Mouse (Mus musculus) forebrain, embryonic 12.5 days (tissue): Measurements from ENCODE around the gene Foxp3. TPM values are rescaled to one million over a fixed set of nuclear protein-coding genes. Genes with fewer than 3 reads are reported as not detected.

Experiments used
- ATAC-seq: fragments of 200-750 bp; cut with Nextera tagmentation; 2 replicates; pipeline ENCODE4 v1.8.0; 2017; ENCODE audit warnings: moderate TSS enrichment; ENCODE audit not compliant: low FRiP score
- H3K27ac ChIP-seq: fragments of 300-500 bp; sonication (generic); 2 replicates; pipeline ENCODE4 v1.5.1; 2016; ENCODE audit warnings: mild to moderate bottlenecking
- H3K27me3 ChIP-seq: fragments of 300-500 bp; sonication (generic); 2 replicates; pipeline ENCODE4 v1.6.1; 2016; ENCODE audit warnings: mild to moderate bottlenecking
- H3K36me3 ChIP-seq: fragments of 300-500 bp; sonication (generic); replicated peaks from 2 replicates; pipeline ENCODE4 v1.6.1; 2016; ENCODE audit warnings: mild to moderate bottlenecking
- H3K4me1 ChIP-seq: fragments of 300-500 bp; sonication (generic); 2 replicates; pipeline ENCODE4 v1.6.1; 2016
- H3K4me2 ChIP-seq: fragments of 300-500 bp; sonication (generic); 2 replicates; pipeline ENCODE4 v1.6.1; 2016; ENCODE audit warnings: mild to moderate bottlenecking, moderate library complexity
- H3K4me3 ChIP-seq: fragments of 300-500 bp; sonication (generic); replicated peaks from 2 replicates; pipeline ENCODE4 v1.5.1; 2016; ENCODE audit warnings: mild to moderate bottlenecking
- H3K9ac ChIP-seq: fragments of 300-500 bp; sonication (generic); 2 replicates; pipeline ENCODE4 v1.6.1; 2016; ENCODE audit warnings: mild to moderate bottlenecking
- H3K9me3 ChIP-seq: fragments of 300-500 bp; sonication (generic); 2 replicates; pipeline ENCODE4 v1.6.1; 2016
- WGBS: fragments of 180-500 bp; shearing (Covaris S2); methylation state at CpG from one replicate; pipeline ENCODE4 v1.1.7; 2016; 5-methylcytosine and 5-hydroxymethylcytosine counted together
- polyA plus RNA-seq: library from polyadenylated mRNA; unstranded; fragments of >200 nt; fragmentation: Nextera tagmentation; extraction: Ambion mirVana; gene quantifications from 2 replicates; pipeline ENCODE4 v1.2.1, GENCODE M21; 2016

Foxp3 gene
- 0.26 TPM in 1 of 2 replicates, not detected in the other for polyA plus RNA-seq

GRCm38 (mm10) chrX:7573176-7574086 is at the start of gene Foxp3:
Gene Foxp3 (plus strand): TSS chrX:7573644.
- Histone ChIP-seq H3K9ac (peak within 1 kb of the TSS; percentile 68), H3K27me3 (no peaks in the 10 kb centered on the region), H3K4me3 (peak within 1 kb of the TSS; percentile 56), H3K4me2 (peak within 1 kb of the TSS; percentile 60), H3K9me3 (no peaks in the 10 kb centered on the region), H3K36me3 (no peaks in the 10 kb centered on the region), H3K27ac (peak within 1 kb of the TSS; percentile 84), H3K4me1 (peaks cover 20% of the 10 kb centered on the region)
- WGBS: 36% methylated on average over 58 of the region's 72 CpGs
- peak; percentile 5 for ATAC-seq

DNA sequence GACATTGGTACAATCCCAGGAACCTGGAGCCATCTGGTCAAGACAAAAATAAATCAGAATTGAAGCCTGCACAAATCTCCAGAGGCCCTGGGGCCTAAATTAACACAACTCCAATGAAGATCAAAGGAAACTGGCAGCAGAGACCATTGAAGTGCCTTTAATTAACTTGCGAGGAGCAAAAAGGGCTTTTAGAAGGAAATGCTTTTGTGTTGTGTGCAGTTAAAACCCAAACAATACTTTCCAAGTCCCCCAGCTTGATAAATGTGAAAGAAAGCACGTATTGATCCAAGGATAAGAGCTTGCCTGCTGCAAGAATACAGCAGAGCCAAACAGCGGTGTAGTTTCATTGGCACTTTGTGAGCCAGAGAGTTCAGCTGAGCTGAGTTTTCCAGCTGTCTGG is 48.5 kb upstream of the Foxp3 start:
- Histone ChIP-seq H3K27ac (no peak overlapping the region), H3K4me1 (no peaks in the 10 kb centered on the region; the same call in 1 of the 2 replicates), H3K4me2 (no peak overlapping the region), H3K36me3 (no peaks in the 10 kb centered on the region), H3K9ac (no peak overlapping the region), H3K9me3 (no peaks in the 10 kb centered on the region), H3K4me3 (no peak overlapping the region), H3K27me3 (no peaks in the 10 kb centered on the region)
- no peak for ATAC-seq
- WGBS: 30% methylated on average over 3 of the region's 3 CpGs

- Histone ChIP-seq H3K4me3 (no peak overlapping the region), H3K27ac (no peak overlapping the region), H3K4me1 (no peaks in the 10 kb centered on the region; the same call in 1 of the 2 replicates), H3K9ac (no peak overlapping the region), H3K9me3 (no peaks in the 10 kb centered on the region), H3K36me3 (no peaks in the 10 kb centered on the region), H3K4me2 (no peak overlapping the region), H3K27me3 (no peaks in the 10 kb centered on the region)
- no peak for ATAC-seq
- 94% methylated on average over 4 of the region's 4 CpGs for WGBS
These were observed 20.0 kb upstream of the Foxp3 start for GRCm38 (mm10) chrX:7553474-7553873.

- no peak overlapping the region for H3K4me3 ChIP-seq
- no peak for ATAC-seq
- 29% methylated on average over 2 of the region's 2 CpGs for whole genome bisulfite sequencing
These were observed 10.4 kb upstream of the Foxp3 start for GRCm38 (mm10) chrX:7563076-7563475.

DNA sequence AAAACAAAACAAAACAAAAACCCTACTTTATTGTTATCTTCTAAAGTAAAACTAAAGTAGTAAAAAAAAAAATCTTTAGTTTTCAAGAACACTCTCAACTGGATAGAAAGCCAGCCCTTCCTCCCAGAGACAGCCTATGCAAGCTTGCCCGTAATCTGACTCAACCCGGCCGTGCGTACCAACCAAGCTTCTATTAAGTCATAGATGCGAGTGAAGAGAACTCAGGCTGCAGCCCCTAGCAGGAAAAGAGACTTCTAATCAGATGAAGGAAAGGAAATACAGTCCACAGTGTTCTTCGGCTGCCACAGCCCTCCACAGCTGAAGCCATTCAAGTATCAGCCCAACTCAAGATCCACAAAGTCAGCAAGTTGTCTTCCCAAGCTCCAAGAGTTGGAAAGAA is 7.1 kb upstream of the Foxp3 start:
- H3K36me3 ChIP-seq: no peaks in the 10 kb centered on the region
- no peak overlapping the region for H3K4me2 ChIP-seq
- no peaks in the 10 kb centered on the region for H3K9me3 ChIP-seq
- H3K27me3 ChIP-seq: no peaks in the 10 kb centered on the region
- no peak overlapping the region for H3K9ac ChIP-seq
- H3K4me3 ChIP-seq: no peak overlapping the region
- ATAC-seq: no peak
- no peak overlapping the region for H3K27ac ChIP-seq
- H3K4me1 ChIP-seq: 0 out of 2 replicates have a peak, but pooled peaks cover 6% of the 10 kb centered on the region
- WGBS: 82% methylated on average over 6 of the region's 6 CpGs

More at GRCm38 (mm10) chrX:7563076-7563475, 10.4 kb upstream of the Foxp3 start:
- no peak overlapping the region for H3K9ac ChIP-seq
- no peak overlapping the region for H3K27ac ChIP-seq
- H3K27me3 ChIP-seq: no peaks in the 10 kb centered on the region
- 0 out of 2 replicates have a peak, but pooled peaks cover 3% of the 10 kb centered on the region for H3K36me3 ChIP-seq
- no peaks in the 10 kb centered on the region for H3K4me1 ChIP-seq
- H3K4me2 ChIP-seq: no peak overlapping the region
- no peaks in the 10 kb centered on the region for H3K9me3 ChIP-seq

GRCm38 (mm10) chrX:7567491-7567890 is 6.0 kb upstream of the Foxp3 start:
- WGBS: 78% methylated on average over 8 of the region's 9 CpGs
- Histone ChIP-seq H3K9me3 (no peaks in the 10 kb centered on the region), H3K36me3 (no peaks in the 10 kb centered on the region), H3K4me1 (peaks cover 9% of the 10 kb centered on the region; the same call in 1 of the 2 replicates), H3K27ac (no peak overlapping the region), H3K4me3 (no peak overlapping the region), H3K4me2 (no peak overlapping the region), H3K9ac (no peak overlapping the region), H3K27me3 (no peaks in the 10 kb centered on the region)
- ATAC-seq: no peak

- WGBS: 68% methylated on average over 7 of the region's 7 CpGs
- Histone ChIP-seq H3K4me2 (no peak overlapping the region), H3K4me3 (no peak overlapping the region), H3K36me3 (no peaks in the 10 kb centered on the region), H3K9ac (no peak overlapping the region), H3K9me3 (no peaks in the 10 kb centered on the region), H3K4me1 (peaks cover 20% of the 10 kb centered on the region), H3K27me3 (no peaks in the 10 kb centered on the region), H3K27ac (no peak overlapping the region)
- no peak for ATAC-seq
These were observed 2.8 kb upstream of the Foxp3 start for GRCm38 (mm10) chrX:7570481-7571175.

GRCm38 (mm10) chrX:7571565-7572136 is 1.8 kb upstream of the Foxp3 start:
- H3K27me3 ChIP-seq: no peaks in the 10 kb centered on the region
- H3K4me3 ChIP-seq: no peak overlapping the region
- H3K27ac ChIP-seq: no peak overlapping the region
- no peak overlapping the region for H3K9ac ChIP-seq
- no peaks in the 10 kb centered on the region for H3K9me3 ChIP-seq
- WGBS: 92% methylated on average over 9 of the region's 9 CpGs
- H3K4me2 ChIP-seq: no peak overlapping the region
- H3K4me1 ChIP-seq: peaks cover 20% of the 10 kb centered on the region
- no peak for ATAC-seq
- no peaks in the 10 kb centered on the region for H3K36me3 ChIP-seq

DNA sequence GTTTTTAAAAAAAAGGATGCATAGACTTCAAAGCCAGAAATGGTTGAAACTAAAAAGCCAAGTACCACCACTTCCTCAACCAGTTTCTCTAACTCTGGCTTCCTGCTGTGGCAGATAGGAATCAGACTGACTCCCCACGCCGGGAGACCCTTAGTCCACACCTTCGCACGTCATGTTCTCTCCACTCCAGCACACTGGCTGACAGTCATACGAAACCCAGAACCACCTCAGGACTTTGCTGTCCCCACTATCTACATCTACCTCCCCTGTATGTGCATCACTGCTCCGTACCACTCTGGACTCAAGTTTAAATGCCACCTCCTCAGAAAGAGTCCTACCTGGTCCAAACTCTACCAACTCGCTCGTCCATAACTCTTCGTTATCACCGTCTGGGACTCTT is 978 bp upstream of the Foxp3 start:
- Histone ChIP-seq H3K27me3 (no peaks in the 10 kb centered on the region), H3K4me2 (peak overlapping the region; percentile 60; the same call in 1 of the 2 replicates), H3K36me3 (no peaks in the 10 kb centered on the region), H3K9ac (no peak overlapping the region), H3K27ac (no peak overlapping the region), H3K4me3 (no peak overlapping the region), H3K4me1 (peaks cover 20% of the 10 kb centered on the region), H3K9me3 (no peaks in the 10 kb centered on the region)
- WGBS: 92% methylated on average over 10 of the region's 10 CpGs
- no peak for ATAC-seq

DNA sequence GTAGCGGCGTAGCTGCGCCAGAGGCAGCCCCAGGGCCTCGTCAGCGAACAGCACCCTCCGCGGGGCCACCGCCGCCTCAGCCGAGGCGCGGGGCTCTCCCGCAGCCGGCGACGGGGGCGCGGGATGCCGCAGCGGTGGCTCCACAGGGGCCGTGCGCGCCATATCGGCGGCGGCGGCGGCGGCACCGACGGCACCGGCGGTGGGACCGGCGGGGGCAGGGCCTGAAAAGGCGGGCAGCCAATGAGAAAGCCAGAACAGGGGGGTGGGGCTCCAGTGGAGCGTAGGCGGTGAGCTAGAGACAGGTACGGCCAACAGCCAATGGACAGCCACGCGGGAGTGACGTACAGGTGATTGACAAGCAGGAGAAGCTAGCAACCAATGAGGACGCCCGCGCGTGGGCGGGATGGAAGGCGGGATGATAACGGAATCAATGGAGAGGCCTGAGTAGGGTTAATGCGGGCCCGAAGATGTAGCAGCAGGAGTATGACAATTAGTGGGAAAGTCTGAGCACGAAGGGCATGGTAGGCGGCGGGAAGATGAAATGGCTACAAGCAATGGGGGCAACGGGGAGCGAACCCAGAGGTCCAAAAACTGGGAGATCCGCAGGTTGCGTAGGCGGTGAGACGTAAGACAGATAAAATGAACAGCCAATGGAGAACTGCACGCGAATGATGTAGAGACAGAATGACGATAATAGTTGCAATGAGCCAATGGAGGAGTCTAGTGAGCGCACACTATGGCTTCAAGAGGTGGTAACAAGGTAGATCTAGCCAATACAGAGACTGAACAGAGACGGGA is 842 bp downstream of the Foxp3 start, which contains the start of gene Ppp1r3f:
Gene Ppp1r3f (minus strand): TSS at position 197 of the 798 bp plus-strand sequence.
- no peaks in the 10 kb centered on the region for H3K27me3 ChIP-seq
- peaks cover 20% of the 10 kb centered on the region for H3K4me1 ChIP-seq
- H3K36me3 ChIP-seq: no peaks in the 10 kb centered on the region
- 18% methylated on average over 59 of the region's 65 CpGs for WGBS
- peak within 1 kb of the TSS; percentile 84 for H3K27ac ChIP-seq
- H3K4me2 ChIP-seq: peak within 1 kb of the TSS; percentile 60
- no peaks in the 10 kb centered on the region for H3K9me3 ChIP-seq
- H3K4me3 ChIP-seq: peak within 1 kb of the TSS; percentile 56
- peak within 1 kb of the TSS; percentile 68 for H3K9ac ChIP-seq
- peak; percentile 99 for ATAC-seq

GRCm38 (mm10) chrX:7574885-7575231 is 1.4 kb downstream of the Foxp3 start:
- peaks cover 20% of the 10 kb centered on the region for H3K4me1 ChIP-seq
- peak overlapping the region; percentile 51 for H3K4me2 ChIP-seq
- H3K9me3 ChIP-seq: no peaks in the 10 kb centered on the region
- H3K27ac ChIP-seq: peak overlapping the region; percentile 75
- no peaks in the 10 kb centered on the region for H3K36me3 ChIP-seq
- peak overlapping the region; percentile 56 for H3K4me3 ChIP-seq
- H3K9ac ChIP-seq: no peak overlapping the region
- 15% methylated on average over 6 of the region's 6 CpGs for WGBS
- no peak for ATAC-seq
- H3K27me3 ChIP-seq: no peaks in the 10 kb centered on the region
